Mouse (Mus musculus): ENCODE results near the gene Syt16.

Syt16 gene

DNA sequence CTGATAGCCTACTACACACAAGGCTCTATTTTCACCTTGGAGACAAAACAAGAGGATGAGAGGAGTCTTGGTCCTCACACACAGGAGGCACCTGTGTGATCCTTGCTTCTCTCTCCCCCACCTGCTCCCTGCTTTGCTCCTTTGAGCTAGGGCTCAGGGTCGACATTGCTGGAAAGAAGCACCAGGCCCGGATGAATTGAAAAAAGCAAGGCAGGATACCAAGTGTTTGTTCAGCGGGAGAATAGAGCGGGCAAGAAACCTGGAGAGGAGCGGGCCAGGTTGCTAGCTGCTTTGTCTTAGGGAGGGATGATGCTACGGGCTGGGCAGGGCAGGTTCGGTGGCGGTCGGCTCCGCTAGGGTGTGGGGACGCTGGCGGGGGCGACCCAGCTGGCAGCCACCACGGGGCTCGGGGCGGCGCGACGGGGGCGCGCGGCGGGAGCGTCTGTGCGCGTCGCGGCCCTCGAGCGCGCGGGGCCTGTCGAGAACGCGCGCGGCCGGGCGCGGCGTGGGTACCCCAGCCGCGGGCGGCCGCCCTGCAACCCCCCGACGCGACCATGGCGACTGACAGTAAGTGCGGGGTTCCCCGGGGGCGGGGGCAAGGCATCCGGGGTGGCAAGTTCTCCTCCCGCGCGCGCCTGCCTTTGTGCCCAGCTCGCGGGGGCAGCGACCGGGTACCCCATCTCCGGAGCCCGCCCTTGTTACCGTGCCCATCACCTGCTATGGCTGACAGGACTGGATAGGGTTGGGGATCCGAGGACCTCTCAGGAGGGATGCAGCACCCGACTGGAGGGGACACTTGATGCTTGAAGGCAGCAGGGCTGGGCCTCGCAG is at the start of gene Syt16:
TSS of gene Syt16 (plus strand) at position 365 of the 831 bp plus-strand sequence.
- peak in 1 of 2 experiments; percentile 43 for DNase-seq (ENCODE audit: low spot score in 2 of 2)

DNA sequence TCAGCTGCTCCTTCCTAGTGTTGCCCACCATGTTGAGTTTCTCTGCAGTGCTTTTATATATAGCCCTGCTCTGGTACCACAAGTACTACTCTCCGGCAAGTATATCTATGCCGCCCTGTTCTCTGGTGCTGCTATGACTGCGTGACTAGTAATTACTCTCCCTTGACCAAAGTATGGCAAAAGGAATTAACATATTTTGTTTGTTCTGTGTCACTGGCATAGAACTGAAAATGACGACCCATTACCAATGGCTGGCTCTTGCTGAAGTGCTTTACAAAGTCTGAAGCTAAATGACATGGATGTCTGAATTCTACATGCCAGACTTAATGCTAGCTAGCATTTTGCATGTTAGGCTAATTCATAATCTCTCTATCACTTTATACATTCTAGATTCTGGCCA is 49.0 kb upstream of the Syt16 start:
- DNase-seq (ENCODE audit: low spot score in 2 of 2), result no peak

DNA sequence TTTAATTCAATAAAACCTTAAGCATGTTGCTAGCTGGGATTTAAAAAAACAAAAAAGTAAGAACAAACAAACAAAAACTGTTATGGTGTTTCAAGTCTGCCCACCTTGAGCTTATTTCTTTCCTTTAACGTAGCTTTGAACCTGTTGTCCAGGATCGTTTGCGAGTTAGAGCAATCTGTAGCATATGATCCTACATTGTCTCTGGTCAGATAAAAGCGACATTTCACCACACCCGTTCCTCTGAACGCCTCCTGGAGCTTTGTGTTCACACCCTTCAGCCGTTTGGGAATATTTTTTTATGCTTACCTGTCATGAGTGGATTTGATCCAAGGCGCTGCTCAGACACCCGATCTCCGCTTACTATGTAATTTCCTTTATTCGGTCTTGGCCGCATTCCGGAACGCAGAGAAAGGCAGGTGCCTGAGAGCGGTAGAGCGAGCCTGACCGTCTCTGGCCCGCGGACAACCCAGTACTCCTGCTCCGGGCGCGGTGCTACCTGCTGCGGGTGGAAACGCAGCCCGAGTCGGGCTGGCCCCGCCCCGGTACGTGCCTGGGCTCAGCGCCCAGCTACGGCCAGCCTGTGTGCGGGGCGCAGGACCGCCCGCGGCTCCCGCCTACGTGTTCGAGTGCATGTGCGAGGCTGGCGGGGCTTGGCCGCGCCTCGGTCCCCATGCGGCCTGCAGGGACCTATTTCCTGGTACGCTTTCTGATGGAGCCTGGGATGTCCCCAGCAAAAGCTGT is 48.0 kb upstream of the Syt16 start:
- DNase-seq (ENCODE audit: low spot score in 2 of 2), result peak in 1 of 2 experiments; percentile 52

- DNase-seq (ENCODE audit: low spot score in 2 of 2), result peak in 1 of 2 experiments; percentile 21
Measured at GRCm38 (mm10) chr12:73952879-73953278, 44.6 kb upstream of the Syt16 start.

DNA sequence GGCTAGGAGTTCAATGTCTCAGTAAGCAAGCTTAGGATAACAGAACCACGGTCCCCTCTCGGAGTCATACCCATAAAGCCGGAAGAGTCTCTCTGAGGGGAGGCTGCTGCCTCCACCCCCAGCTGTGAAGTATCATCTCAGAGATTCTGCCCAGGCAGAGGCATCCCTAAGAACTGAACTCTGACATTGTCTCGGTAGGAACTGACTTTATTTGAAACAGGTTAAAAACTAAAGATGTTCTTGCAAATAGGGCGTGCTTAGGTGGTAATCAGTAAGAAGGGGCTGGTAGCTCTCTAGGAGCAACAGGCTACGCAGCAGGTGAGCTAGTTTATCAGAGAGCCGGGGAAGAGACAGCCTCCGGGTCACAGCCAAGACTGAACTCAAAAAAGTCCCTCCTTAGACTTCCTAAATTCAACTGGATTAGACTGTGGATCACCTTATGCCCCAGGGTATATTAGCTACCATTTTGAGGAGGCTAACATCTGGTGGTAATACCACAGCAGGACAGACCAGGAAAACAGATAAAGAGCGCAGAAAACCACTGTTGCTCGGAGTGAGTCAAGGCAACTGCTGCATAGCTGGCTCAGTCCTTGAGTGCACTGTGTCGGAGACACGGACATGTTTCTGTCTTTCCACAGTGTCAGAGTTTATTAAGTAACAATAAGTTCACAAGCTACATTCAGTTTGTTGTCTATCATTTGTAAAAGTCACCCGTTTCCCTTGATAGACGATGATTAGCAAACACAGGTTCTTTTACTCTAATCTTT is 43.9 kb upstream of the Syt16 start:
- no peak for DNase-seq (ENCODE audit: low spot score in 2 of 2)

GRCm38 (mm10) chr12:73954785-73955184 is 42.7 kb upstream of the Syt16 start:
- DNase-seq (ENCODE audit: low spot score in 2 of 2), result no peak

DNA sequence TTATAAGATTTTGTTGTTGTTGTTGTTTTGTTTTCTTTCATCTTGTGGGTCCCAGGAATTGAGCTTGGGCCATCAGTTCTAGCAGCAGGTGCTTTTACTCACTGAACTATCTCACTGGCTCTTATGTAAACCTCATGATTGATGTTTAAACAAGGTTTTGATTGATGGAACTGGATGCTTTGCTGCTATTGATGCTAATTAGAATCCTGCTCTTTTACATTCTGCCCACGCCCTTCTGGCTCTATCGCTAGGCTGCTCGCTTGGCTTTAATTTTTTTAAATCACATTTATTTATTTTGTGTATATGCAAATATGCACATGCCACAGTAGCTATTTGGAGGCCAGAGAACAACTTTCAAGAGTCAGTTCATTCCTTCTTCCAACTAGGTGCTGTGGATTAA is 39.8 kb upstream of the Syt16 start:
- DNase-seq (ENCODE audit: low spot score in 2 of 2), result no peak

DNA sequence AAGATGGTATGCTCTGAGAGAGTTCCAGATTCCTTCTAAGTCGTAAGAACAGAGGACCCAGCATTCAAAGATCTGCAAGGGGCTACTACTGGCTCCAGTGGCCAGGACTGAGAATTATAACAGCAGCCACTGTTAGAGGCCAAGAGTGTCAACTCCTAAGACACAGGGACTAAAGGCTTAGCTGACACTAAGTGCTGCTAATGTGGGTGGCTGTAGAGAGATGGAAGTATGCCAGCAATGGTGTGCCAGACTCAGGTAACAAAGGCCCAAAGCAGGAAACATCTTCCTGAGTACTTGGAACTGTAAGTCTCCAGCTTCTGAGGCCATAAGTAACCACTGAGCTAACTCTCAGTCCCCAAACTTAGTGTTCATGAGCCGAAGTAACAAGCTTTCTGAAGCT is 38.6 kb upstream of the Syt16 start:
- DNase-seq (ENCODE audit: low spot score in 2 of 2), result no peak

DNA sequence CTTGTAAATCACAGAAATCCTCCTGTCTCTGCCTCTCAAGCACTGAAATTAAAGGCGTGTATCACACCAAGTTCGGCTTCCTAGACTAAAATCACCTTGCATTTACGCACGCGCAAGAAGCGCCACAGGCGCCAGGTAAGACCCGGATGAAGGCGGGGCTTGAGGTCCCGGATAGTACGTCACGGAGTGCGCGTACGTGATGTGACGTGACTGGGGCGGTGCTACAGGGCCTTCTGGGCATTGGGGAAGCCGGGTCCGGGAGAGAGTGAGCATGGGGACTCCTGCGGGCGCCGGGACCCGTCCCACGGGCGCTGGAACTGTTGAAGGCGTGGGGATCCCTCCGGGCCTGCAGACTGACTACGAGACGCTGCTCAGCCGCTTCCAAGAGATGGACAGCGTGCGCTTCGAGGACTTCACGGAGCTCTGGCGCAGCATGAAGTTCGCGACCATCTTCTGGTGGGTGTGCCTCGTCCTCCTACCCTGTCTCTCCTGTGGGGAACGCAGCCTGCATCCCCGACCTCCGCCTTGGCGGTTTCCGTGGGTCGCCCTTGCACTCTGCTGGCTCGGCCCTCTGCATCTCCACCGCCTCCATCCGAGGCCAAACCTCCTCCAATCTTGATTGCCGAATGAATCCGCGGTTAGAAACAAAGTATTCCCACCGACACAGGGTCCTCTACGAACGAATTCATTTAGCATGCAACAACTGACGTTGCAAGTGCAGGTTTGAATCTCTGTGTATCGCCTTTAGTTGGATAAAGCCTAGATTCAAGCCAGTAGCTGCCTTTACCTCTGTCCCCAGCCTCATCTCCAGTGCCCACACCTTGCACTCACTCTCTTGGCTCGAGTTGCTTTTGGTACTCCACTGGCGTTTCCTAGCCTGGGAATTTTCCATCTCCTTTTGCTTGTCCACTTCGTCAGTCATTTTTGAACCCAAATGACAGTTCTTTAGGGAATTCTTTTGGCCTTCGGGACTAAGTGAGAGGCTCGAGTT is 32.9 kb upstream of the Syt16 start, which contains the start of gene Snapc1:
TSS of gene Snapc1 (plus strand) at position 191 of the 991 bp plus-strand sequence.
- peak; percentile 88 to 96 for DNase-seq (ENCODE audit: low spot score in 2 of 2)

GRCm38 (mm10) chr12:73969142-73969541 is 28.3 kb upstream of the Syt16 start:
- no peak for DNase-seq (ENCODE audit: low spot score in 2 of 2)

GRCm38 (mm10) chr12:73974584-73974983 is 22.9 kb upstream of the Syt16 start:
- DNase-seq (ENCODE audit: low spot score in 2 of 2), result no peak

DNA sequence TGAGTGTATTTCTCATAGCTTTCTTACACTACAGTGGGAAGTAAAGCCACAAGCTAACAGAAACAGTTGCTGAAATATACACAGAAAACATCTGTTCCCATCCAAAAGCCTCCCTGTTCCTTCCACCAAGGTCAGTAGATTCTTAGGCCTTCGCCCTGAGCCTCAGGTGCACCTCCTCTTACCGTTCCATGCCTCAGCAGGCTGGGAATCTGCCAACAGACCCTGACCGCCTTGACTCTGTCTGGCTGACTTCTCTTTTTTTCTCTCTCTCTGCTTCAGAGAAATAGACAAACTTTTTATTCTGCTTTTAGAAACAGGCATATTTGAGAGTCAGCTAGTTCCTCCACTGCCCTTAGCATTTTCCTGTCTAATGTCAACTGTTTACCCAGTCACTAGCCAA is 19.3 kb upstream of the Syt16 start:
- DNase-seq (ENCODE audit: low spot score in 2 of 2), result no peak

DNA sequence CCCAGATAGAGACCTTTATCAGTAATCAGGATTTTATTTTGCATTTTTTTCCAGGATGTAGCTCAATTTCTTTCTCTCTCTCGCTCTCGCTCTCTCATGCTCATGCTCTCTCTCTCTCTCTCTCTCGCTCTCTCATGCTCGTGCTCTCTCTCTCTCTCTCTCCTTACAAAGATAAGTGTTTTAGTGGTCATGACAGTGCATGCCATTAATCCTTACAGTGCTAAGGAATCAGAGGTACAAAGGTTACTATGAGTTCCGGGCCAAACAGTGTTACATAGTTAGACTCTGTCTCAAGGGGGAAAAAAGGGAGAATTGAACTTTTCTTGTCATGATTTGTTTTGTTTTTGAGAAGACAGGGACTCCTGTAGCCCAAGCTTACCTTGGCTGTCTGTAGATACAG is 17.8 kb upstream of the Syt16 start:
- DNase-seq (ENCODE audit: low spot score in 2 of 2), result no peak

DNA sequence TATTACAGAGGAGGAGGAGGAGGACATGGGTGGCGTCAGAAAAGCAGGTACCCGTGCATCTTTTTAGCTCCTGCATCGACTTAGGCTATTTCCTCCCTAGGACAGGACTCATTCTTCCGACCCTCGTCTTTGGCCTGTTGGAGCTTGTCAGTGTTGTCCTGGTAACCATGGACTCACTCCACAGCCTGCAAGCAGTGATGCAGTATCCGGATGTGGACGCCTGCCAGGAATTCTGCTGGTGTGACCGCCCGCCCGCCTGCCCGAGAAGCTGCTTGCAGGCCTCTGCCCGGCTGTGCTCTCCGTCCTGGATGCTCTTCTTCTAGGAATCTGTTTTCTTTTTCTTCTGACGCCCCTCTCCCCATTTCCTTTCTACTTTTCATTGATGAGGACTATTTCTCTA is 14.9 kb upstream of the Syt16 start:
- DNase-seq (ENCODE audit: low spot score in 2 of 2), result peak; percentile 67 to 90

- DNase-seq (ENCODE audit: low spot score in 2 of 2), result no peak
Measured at GRCm38 (mm10) chr12:73986299-73986698, 11.2 kb upstream of the Syt16 start.

- no peak for DNase-seq (ENCODE audit: low spot score in 2 of 2)
Measured at GRCm38 (mm10) chr12:73988393-73989008, 9.0 kb upstream of the Syt16 start.

DNA sequence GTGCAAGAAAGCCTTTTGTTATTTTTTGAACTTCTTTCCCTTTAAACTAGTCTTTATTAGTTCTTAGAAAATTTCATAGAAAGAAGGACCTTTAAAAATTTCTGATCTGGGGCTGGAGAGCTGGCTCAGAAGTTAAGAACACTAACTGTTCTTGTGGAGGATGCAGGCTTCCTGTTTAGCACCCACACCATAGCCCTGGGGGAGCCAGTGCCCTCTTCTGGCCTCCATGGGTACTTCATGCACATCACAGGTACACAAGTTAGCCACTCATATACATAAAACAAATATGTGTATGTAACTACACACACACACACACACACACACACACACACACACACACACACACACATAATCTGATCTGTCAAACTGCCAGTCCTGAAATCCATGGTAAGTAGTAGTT is 7.9 kb upstream of the Syt16 start:
- peak in 1 of 2 experiments; percentile 56 for DNase-seq (ENCODE audit: low spot score in 2 of 2)

GRCm38 (mm10) chr12:73996906-73997296 is 560 bp upstream of the Syt16 start:
- no peak for DNase-seq (ENCODE audit: low spot score in 2 of 2)

GRCm38 (mm10) chr12:73998128-73998456 is 631 bp downstream of the Syt16 start:
- DNase-seq (ENCODE audit: low spot score in 2 of 2), result peak in 1 of 2 experiments; percentile 13

- no peak for DNase-seq (ENCODE audit: low spot score in 2 of 2)
Measured at GRCm38 (mm10) chr12:74002449-74002848, 5.0 kb downstream of the Syt16 start.
